In the genomic region with DNA sequence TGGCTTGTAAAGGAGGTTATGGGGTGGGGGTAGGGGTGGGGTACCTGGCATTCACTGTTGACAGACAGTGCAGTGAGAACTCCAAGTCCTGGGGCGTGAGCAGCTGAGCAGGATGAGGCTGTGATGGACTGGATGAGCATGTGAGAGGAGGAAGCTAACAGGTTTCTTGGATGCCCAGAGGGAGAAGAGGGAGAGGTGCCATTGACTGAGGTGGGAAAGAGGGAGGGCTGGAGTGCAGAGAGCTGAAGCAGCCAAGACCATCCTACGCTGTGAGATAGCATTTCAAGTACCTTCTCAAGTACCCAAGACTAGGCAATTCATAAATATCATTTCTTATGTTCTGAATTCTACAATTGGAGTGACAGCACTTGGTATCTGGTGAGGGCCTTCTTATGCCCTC, we compare ENCODE assay signal across 15 mouse cellular contexts.
"Had no signal": no experiment of that assay in that cellular context is flagged by ENCODE, and none has a peak within 500 bp of the region (broad histone marks: within the 10 kb centered on the region; RNA-seq: fewer than 3 reads in every experiment).

No protein-coding gene starts in this region.

- H3K4me2 ChIP-seq: intestine, embryonic 15.5 days; limb, embryonic 12.5 days; midbrain, embryonic 11.5 days; midbrain, embryonic 15.5 days; neural tube, embryonic 12.5 days; stomach, embryonic 15.5 days had no signal

- ATAC-seq: intestine, embryonic 15.5 days; midbrain, embryonic 15.5 days had no signal

- H3K9ac ChIP-seq: intestine, embryonic 15.5 days; limb, embryonic 12.5 days; liver, embryonic 14.5 days; midbrain, embryonic 15.5 days; neural tube, embryonic 12.5 days; stomach, embryonic 15.5 days had no signal

- H3K36me3 ChIP-seq: intestine, embryonic 15.5 days; limb, embryonic 12.5 days; midbrain, embryonic 15.5 days; neural tube, embryonic 12.5 days; stomach, embryonic 15.5 days had no signal

- H3K27me3 ChIP-seq: intestine, embryonic 15.5 days; limb, embryonic 12.5 days; midbrain, embryonic 15.5 days; neural tube, embryonic 12.5 days; stomach, embryonic 15.5 days had no signal

- H3K4me3 ChIP-seq: intestine, embryonic 15.5 days; limb, embryonic 12.5 days; megakaryocyte, embryonic 14.5 days; midbrain, embryonic 15.5 days; neural tube, embryonic 12.5 days; stomach, embryonic 15.5 days had no signal

- DNase-seq: kidney, adult 18-20 months; kidney, postnatal 4 days; lung, postnatal 10 days; right cerebral cortex, postnatal 14 days; thymus, adult 2 months; thymus, postnatal 25 days had no signal

- H3K27ac ChIP-seq: intestine, embryonic 15.5 days; limb, embryonic 12.5 days; liver, embryonic 14.5 days; macrophage; midbrain, embryonic 15.5 days; neural tube, embryonic 12.5 days; stomach, embryonic 15.5 days had no signal

- H3K9me3 ChIP-seq: intestine, embryonic 15.5 days; limb, embryonic 12.5 days; megakaryocyte, embryonic 14.5 days; midbrain, embryonic 15.5 days; neural tube, embryonic 12.5 days; stomach, embryonic 15.5 days had no signal

- H3K4me1 ChIP-seq: intestine, embryonic 15.5 days; midbrain, embryonic 15.5 days had no signal
